Mouse (Mus musculus) cortical plate, adult 2 months (tissue): ENCODE data around the gene Ugdh.

Experiments
- CTCF ChIP-seq: fragments of 200-500 bp; IDR thresholded peaks from 2 replicates; pipeline ENCODE4 v1.5.1; 2011; ENCODE audit warnings: mild to moderate bottlenecking, control low read depth, low read length; ENCODE audit not compliant: insufficient read depth; ENCODE audit errors: extremely low read depth
- POLR2A ChIP-seq: fragments of 200-500 bp; IDR thresholded peaks from 2 replicates; pipeline ENCODE4 v1.6.1; 2011; ENCODE audit warnings: mild to moderate bottlenecking, low read length, control low read depth; ENCODE audit not compliant: insufficient read depth; ENCODE audit errors: extremely low read depth

DNA sequence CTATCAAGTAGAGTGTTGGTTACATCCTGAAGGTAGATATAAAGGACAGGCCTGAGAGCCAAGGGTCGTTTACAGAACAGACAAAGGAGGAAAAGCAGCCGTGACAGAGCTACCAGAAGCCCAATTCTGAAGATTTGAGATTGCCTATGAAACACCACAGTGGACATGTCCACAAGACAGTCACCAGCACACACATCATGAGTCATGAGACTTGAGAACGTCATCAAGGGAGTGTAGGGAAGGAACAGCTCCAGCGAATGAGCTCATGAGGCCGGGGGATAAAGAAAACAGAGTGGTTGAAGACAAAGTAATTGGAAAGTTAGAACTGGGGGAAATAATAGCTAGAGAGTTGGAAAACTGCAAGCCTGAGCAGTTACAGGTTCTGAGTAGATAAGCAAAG, 22.1 kb upstream of the Ugdh start:
- TF ChIP-seq CTCF (no peak), POLR2A (no peak)
